Mouse (Mus musculus): Measurements from ENCODE around the gene Med27.

GRCm38 (mm10) chr2:29412458-29412857, 65.8 kb downstream of the Med27 start:
- TF ChIP-seq CTCF (IDR thresholded peaks at IDR 0.05; ENCODE audit: borderline replicate concordance, control insufficient read depth, extremely low read depth, insufficient read depth, low read length, poor library complexity) (no peak), POLR2A (IDR thresholded peaks at IDR 0.05; ENCODE audit: control insufficient read depth, extremely low read depth, insufficient read depth, low read length, poor library complexity) (no peak)
